Mouse (Mus musculus) G1E (cell line): ENCODE measurements around the gene Slc10a4. TPM values are rescaled to one million over a fixed set of nuclear protein-coding genes. Genes with fewer than 3 reads are reported as not detected.
A peak's percentile ranks its signal among the peaks of the same experiment; 100 is the strongest.

Experiments used
- ATAC-seq: 2 replicates; pipeline ENCODE4 v1.8.0; 2016; ENCODE audit warnings: mild to moderate bottlenecking; ENCODE audit not compliant: insufficient number of reproducible peaks, poor library complexity, low FRiP score, severe bottlenecking; ENCODE audit errors: extremely low read depth
- DNase-seq: peaks from one replicate; pipeline ENCODE4 v3.0.0; 2012; ENCODE audit warnings: low spot score
- H3K27me3 ChIP-seq: 2 replicates; pipeline ENCODE4 v1.6.1; 2012; ENCODE audit warnings: mild to moderate bottlenecking, low read length, inconsistent platforms; ENCODE audit not compliant: insufficient read depth
- H3K36me3 ChIP-seq: replicated peaks from 2 replicates; pipeline ENCODE3; 2012; ENCODE audit warnings: mild to moderate bottlenecking, inconsistent platforms
- H3K4me1 ChIP-seq: 2 replicates; pipeline ENCODE4 v1.6.1; 2012; ENCODE audit warnings: low read depth, low read length, inconsistent platforms, mixed read lengths; ENCODE audit not compliant: insufficient read depth
- H3K4me3 ChIP-seq: 2 replicates; pipeline ENCODE4 v1.5.1; 2012; ENCODE audit warnings: low read depth, mild to moderate bottlenecking, inconsistent platforms, low read length, moderate library complexity, mixed read lengths
- H3K9me3 ChIP-seq: replicated peaks from 2 replicates; pipeline ENCODE4 v1.6.1; 2012; ENCODE audit warnings: inconsistent platforms
- CTCF ChIP-seq: IDR thresholded peaks from 2 replicates; pipeline ENCODE4 v1.5.1; 2012; ENCODE audit warnings: low read depth, low read length, inconsistent platforms, mixed read lengths
- GATA1 ChIP-seq: IDR thresholded peaks from 2 replicates; pipeline ENCODE4 v1.6.1; 2012; ENCODE audit warnings: borderline replicate concordance, low read length, inconsistent platforms, mixed read lengths
- GATA2 ChIP-seq: IDR thresholded peaks from 2 replicates; pipeline ENCODE4 v1.6.1; 2012; ENCODE audit warnings: low read depth, low read length, inconsistent platforms, borderline replicate concordance
- POLR2AphosphoS5 ChIP-seq: IDR thresholded peaks from 2 replicates; pipeline ENCODE4 v1.6.1; 2012; ENCODE audit warnings: low read depth, low read length, inconsistent platforms; ENCODE audit not compliant: insufficient replicate concordance
- TAL1 ChIP-seq: conservative IDR thresholded peaks from 2 replicates; pipeline ENCODE4 v1.6.1; 2012; ENCODE audit warnings: low read depth, low read length, inconsistent platforms, mixed read lengths
- polyA plus RNA-seq: library from polyadenylated mRNA; stranded (reverse); fragments of >175 nt; gene quantifications from 2 replicates; pipeline ENCODE4 v1.2.3, GENCODE M21; 2012
- total RNA-seq, 2 experiments: library from RNA; stranded (forward) in 1 of 2; stranded (reverse) in 1 of 2; fragments of 200-1000 nt in 1 of 2; fragments of >200 nt in 1 of 2; fragmentation: Nextera tagmentation in 1 of 2; gene quantifications; 2 replicates each; pipeline ENCODE4 v1.2.3; 2014 to 2017

Slc10a4 gene
- total and polyA plus RNA-seq, 3 experiments: 0.11 TPM; not detected in 2

DNA sequence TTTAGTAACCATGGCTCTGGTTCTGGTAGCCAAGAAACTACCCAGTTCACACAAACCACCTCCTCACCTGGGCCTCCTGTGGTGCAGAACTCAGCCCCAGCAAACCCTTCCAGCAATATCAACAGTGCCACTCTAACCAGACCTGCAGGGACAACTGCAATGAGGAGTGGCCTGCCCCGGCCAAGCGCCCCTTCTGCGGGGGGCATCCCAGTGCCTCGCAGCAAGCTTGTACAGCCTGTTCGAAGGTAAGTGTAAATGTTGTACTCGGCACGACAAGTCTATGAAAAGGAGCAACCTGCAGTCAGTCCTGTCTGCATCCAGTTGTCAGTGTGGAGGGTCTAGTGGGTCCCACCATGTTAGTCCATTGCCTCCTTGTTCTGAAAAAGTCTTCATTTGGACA, 32.1 kb upstream of the Slc10a4 start, which contains the start of gene Gm10135:
TSS of gene Gm10135 (minus strand) at position 101 of the 400 bp plus-strand sequence.
- H3K27me3 ChIP-seq: no peaks in the 10 kb centered on the region
- TF ChIP-seq TAL1: no peak
- TF ChIP-seq GATA2: no peak
- TF ChIP-seq POLR2AphosphoS5: no peak
- no peak for TF ChIP-seq GATA1
- TF ChIP-seq CTCF: no peak
- no peaks in the 10 kb centered on the region for H3K4me1 ChIP-seq
- DNase-seq (no peak), ATAC-seq (no peak)
- H3K4me3 ChIP-seq: no peak within 1 kb of the TSS
- no peaks in the 10 kb centered on the region for H3K9me3 ChIP-seq
- H3K36me3 ChIP-seq: peaks cover 73% of the 10 kb centered on the region

DNA sequence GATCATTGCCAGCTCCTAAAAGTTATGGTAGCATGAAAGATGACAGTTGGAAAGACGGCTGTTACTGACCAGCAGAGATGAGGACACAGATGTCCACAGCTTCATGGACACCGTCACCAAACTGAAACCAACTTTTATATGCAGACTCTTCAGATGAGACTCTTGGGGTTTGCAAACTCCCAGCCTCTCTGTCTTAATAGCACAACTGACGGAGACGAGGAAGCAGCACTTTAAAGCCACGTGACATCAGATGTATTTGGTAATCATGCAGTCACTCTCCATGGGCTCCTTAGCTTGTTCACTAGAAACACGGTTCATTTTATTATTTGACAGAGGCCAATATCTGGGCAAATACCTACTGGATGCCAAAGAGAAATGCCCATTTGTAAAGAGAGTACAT, 30.7 kb upstream of the Slc10a4 start:
- no peak for ATAC-seq

DNA sequence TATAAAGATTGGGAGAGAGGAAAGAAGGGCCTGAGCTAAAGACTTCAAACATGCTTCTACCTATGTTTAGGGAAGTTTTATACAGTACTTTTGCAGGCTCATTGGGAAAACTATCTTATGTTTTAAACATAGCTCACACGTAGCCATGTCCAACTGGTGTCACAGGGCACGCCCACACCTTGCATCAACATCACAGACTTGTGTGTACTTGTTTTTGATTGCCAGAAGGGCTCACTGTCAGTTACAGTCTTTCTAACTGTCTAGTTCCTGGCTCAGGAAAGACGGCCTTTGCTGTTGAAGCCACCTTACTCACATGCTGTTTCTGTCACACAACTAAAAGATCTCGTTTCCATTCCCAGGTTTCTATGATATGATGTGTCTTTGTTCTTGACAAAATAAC, 30.1 kb upstream of the Slc10a4 start:
- ATAC-seq (no peak), DNase-seq (no peak)
- TF ChIP-seq GATA1: no peak
- TF ChIP-seq GATA2: no peak
- no peak for TF ChIP-seq TAL1
- no peak for TF ChIP-seq CTCF
- TF ChIP-seq POLR2AphosphoS5: no peak
- H3K9me3 ChIP-seq: peaks cover 3% of the 10 kb centered on the region
- peaks cover 67% of the 10 kb centered on the region for H3K36me3 ChIP-seq
- H3K4me1 ChIP-seq: no peaks in the 10 kb centered on the region
- H3K4me3 ChIP-seq: no peak overlapping the region
- no peaks in the 10 kb centered on the region for H3K27me3 ChIP-seq

More for the DNA sequence above, 30.7 kb upstream of the Slc10a4 start:
- H3K4me1 ChIP-seq: no peaks in the 10 kb centered on the region
- peaks cover 3% of the 10 kb centered on the region for H3K9me3 ChIP-seq
- DNase-seq: no peak
- no peaks in the 10 kb centered on the region for H3K27me3 ChIP-seq
- peaks cover 70% of the 10 kb centered on the region for H3K36me3 ChIP-seq
- H3K4me3 ChIP-seq: no peak overlapping the region
- TF ChIP-seq GATA1 (no peak), POLR2AphosphoS5 (no peak), TAL1 (no peak), CTCF (no peak), GATA2 (no peak)

DNA sequence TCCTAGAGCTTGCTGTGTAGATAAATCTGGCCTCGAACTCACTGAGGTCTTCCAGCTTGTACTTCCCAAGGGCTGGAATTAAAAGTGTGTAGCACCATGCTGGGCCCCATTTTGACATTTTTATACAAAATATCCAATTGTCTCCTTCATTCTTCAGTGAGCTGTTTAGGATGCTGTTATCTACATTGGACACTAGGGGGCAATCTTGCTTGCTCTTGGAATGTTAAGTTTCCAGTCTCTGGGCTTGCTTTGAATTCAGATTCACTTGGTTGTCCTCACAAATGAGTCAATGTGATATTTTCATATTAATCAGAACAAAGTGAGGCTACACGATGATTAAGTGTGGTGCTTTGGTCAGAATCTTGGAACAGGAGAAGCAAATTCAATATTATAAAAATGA, 22.6 kb upstream of the Slc10a4 start:
- no peak for TF ChIP-seq TAL1
- TF ChIP-seq CTCF: peak; percentile 48; the same call in 1 of the 2 replicates
- no peak for TF ChIP-seq POLR2AphosphoS5
- no peak for TF ChIP-seq GATA1
- Histone ChIP-seq H3K36me3 (peaks cover 13% of the 10 kb centered on the region), H3K4me1 (no peaks in the 10 kb centered on the region), H3K4me3 (no peak overlapping the region), H3K27me3 (peaks cover 14% of the 10 kb centered on the region), H3K9me3 (peaks cover 3% of the 10 kb centered on the region)
- no peak for ATAC-seq
- peak; percentile 43 for DNase-seq

DNA sequence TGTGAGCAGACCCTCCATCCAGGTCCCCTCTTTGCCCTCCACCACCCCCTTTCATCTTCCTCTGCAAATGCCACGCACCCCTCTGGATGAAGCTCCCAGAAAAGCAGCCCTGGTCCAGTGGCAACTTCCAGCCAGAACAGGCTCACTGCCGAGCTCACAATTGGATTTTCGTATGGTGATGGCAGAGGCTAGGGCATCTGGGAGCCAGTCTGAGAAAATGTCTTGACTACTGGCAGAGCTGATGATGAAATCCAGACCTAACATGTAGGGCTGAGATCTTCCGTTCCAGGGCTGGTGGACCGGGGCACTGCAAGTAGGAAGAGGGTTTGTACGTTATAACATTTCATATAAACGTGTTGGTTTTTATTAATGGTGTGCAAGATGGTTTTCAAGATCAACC, 18.9 kb upstream of the Slc10a4 start:
- Histone ChIP-seq H3K4me1 (no peaks in the 10 kb centered on the region), H3K9me3 (no peaks in the 10 kb centered on the region), H3K27me3 (peaks cover 14% of the 10 kb centered on the region), H3K4me3 (no peak overlapping the region), H3K36me3 (no peaks in the 10 kb centered on the region)
- DNase-seq (no peak), ATAC-seq (no peak)
- no peak for TF ChIP-seq GATA1
- TF ChIP-seq CTCF: no peak
- no peak for TF ChIP-seq POLR2AphosphoS5
- no peak for TF ChIP-seq GATA2
- no peak for TF ChIP-seq TAL1

DNA sequence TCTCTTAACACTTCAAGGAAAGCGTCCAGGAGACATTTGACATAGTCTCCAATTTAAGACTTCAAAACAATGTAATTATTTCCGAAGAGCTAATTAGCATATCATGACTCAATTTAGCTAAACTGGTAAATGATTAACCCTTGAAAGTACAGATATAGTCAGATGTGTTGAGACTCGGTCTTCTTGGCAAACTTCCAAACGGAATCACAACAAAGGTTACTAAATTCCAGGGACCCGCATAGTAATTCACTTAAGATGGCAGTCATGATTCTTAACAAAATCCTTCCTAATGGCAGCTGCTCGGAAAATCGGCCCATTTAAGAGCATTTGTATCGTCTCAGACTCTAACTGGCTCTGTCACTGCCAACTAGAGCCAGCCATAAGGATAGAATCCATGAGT, 16.9 kb upstream of the Slc10a4 start:
- no peaks in the 10 kb centered on the region for H3K4me1 ChIP-seq
- ATAC-seq (no peak), DNase-seq (no peak)
- no peak overlapping the region for H3K4me3 ChIP-seq
- H3K9me3 ChIP-seq: no peaks in the 10 kb centered on the region
- no peaks in the 10 kb centered on the region for H3K36me3 ChIP-seq
- H3K27me3 ChIP-seq: peaks cover 20% of the 10 kb centered on the region
- no peak for TF ChIP-seq CTCF
- TF ChIP-seq TAL1: no peak
- TF ChIP-seq GATA2: no peak
- no peak for TF ChIP-seq POLR2AphosphoS5
- no peak for TF ChIP-seq GATA1
